Mouse (Mus musculus) gastrocnemius, postnatal 36 days (tissue): ENCODE results near the gene Grid1. TPM values are rescaled to one million over a fixed set of nuclear protein-coding genes. Genes with fewer than 3 reads are reported as not detected.

ENCODE experiments used
- DNase-seq, 2 experiments: peaks; one replicate each; pipeline ENCODE4 v3.0.0; 2022
- intact Hi-C: fragments of 180-260 bp; cut with DNase I; formaldehyde crosslinking; loops from one replicate; pipeline ENCODE4 v1.15.1; 2025
- microRNA-seq, 2 experiments: library from miRNA; unstranded; fragments of <30 nt; microRNA quantifications; one replicate each; pipeline ENCODE4 v1.2.0; 2021
- total RNA-seq, 2 experiments: library from RNA; stranded (reverse); gene quantifications; 2 replicates each; pipeline ENCODE4 v1.2.3; 2021

Grid1 gene
- total RNA-seq, 2 experiments from 2014 or later = not detected

DNA sequence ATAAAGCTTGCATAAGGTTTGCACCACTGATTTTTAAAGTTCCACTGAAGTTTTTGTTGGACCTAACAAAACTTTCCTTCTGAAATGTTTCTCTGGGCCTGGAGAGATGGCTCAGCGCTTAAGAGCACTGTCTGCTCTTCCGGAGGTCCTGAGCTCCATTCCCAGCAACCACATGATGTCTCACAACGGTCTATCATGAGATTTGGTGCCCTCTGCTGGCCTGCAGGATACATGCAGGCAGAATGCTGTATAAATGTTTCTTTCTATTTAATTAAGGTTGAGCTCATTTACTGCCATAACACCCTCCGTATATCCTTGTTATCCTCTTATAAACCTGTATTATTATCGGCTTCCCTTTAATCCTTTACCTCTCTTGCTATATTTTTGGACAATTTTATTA lies 805.8 kb downstream of the Grid1 start:
- intact Hi-C loops = no loop called here
- no peak for DNase-seq

Small RNA genes lying within 50 kb of the gene (microRNA-seq; reads per million reads assigned to microRNA genes)
- gene Mir346 = 0.74 to 2.1 reads per million in 2 experiments

Other genes with a start within 250 kb of the Grid1 start
- gene Ldb3, start 231.4 kb upstream of the Grid1 start, total RNA-seq = 1,000 to 10,000 TPM; 2,135 to 2,411 TPM
- gene Opn4, start 220.0 kb upstream of the Grid1 start, total RNA-seq = not detected
- 10 to 100 TPM; 35.0 to 39.3 TPM for gene Wapl, start 146.2 kb upstream of the Grid1 start, total RNA-seq